Mouse (Mus musculus): ENCODE data around the gene Rexo1. TPM values are rescaled to one million over a fixed set of nuclear protein-coding genes. Genes with fewer than 3 reads are reported as not detected.
"Not testable (repeated sequence)": the region's sequence is repeated elsewhere in the genome, so short reads cannot be mapped to it uniquely, and the experiment has no call there.

Rexo1 gene
- polyA plus RNA-seq (2015; fragmentation: Nextera tagmentation; extraction: Ambion mirVana) = 33.9 and 35.0 TPM in 2 replicates

DNA sequence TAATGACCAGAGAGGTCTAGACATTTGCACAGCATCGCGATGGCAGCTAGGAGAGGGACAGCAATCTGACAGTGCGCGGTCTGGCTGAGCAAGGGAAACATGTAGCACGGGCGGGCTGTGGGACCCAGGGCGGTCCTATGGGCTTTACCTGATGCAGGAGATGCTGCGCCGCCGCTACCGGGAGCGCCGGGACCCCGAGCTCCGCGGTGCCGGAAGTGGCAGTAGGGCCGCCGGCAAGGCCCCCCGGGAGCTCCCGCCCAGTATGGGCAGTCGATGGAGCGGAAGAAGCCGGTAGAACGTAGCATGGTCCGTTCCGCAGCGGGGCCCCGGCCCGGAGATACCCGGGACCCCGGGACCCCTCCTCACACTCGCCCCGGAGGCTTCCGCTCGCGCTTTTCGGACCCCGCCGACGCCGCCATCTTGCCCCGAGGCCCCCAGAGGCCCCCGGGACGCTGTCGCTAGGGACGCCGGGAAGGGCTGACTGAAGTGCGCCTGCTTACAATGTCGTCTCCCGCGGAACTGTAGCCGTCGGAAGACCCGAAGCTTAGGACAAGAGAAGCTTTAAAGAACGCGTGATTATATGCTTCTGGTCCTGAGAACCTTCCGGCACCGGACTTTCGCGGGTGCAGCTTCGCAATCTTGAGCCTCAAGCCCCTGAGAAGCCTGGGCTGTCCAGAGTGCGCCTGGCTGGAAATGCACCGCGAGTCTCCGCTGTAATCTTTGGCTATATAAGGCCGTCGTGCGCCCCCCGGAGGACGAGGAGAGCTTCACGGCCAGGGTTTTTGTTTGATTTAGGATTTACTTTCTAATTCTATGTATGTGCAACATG lies at the start of gene Rexo1:
TSS of gene Rexo1 (minus strand) at position 445 of the 829 bp plus-strand sequence.
- H3K27ac ChIP-seq = peak within 1 kb of the TSS; percentile 89
- WGBS = under 1% methylated on average over 72 of the region's 72 CpGs
- no peaks in the 10 kb centered on the region for H3K27me3 ChIP-seq (replicated peaks)
- peak; percentile 86 for ATAC-seq (replicated peaks)
- H3K9me3 ChIP-seq = no peaks in the 10 kb centered on the region
- peak within 1 kb of the TSS; percentile 89 for H3K9ac ChIP-seq
- peaks cover 50% of the 10 kb centered on the region for H3K4me1 ChIP-seq
- no peaks in the 10 kb centered on the region for H3K36me3 ChIP-seq (replicated peaks)
- H3K4me3 ChIP-seq = peak within 1 kb of the TSS; percentile 81
- peak within 1 kb of the TSS; percentile 79 for H3K4me2 ChIP-seq

DNA sequence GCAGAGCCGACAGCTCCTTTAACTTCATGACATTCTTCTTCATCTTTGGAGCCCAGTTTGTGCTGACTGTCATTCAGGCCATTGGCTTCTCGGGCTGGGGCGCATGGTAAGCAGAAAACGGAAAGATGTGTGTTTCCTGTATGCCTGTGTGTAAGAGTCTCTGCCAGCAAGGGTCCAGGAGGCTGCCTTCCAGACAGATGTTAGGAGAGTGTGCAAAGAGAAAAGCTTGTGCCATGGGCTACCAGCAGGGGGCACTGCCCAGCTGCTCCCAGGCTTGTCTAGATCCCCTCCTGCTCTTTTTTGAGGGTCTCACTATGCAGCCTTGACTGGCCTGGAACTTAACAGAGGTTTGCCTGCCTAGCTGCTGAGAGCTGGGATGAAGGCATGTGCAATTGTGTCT lies 49.7 kb upstream of the Rexo1 start:
- H3K4me3 ChIP-seq = no peak overlapping the region
- ATAC-seq (replicated peaks) = no peak
- peaks cover 31% of the 10 kb centered on the region for H3K36me3 ChIP-seq (replicated peaks)
- no peaks in the 10 kb centered on the region for H3K9me3 ChIP-seq
- H3K9ac ChIP-seq = no peak overlapping the region
- no peaks in the 10 kb centered on the region for H3K4me1 ChIP-seq
- WGBS = 81% methylated on average over 4 of the region's 4 CpGs
- no peak overlapping the region for H3K4me2 ChIP-seq
- H3K27ac ChIP-seq = no peak overlapping the region
- H3K27me3 ChIP-seq (replicated peaks) = no peaks in the 10 kb centered on the region

DNA sequence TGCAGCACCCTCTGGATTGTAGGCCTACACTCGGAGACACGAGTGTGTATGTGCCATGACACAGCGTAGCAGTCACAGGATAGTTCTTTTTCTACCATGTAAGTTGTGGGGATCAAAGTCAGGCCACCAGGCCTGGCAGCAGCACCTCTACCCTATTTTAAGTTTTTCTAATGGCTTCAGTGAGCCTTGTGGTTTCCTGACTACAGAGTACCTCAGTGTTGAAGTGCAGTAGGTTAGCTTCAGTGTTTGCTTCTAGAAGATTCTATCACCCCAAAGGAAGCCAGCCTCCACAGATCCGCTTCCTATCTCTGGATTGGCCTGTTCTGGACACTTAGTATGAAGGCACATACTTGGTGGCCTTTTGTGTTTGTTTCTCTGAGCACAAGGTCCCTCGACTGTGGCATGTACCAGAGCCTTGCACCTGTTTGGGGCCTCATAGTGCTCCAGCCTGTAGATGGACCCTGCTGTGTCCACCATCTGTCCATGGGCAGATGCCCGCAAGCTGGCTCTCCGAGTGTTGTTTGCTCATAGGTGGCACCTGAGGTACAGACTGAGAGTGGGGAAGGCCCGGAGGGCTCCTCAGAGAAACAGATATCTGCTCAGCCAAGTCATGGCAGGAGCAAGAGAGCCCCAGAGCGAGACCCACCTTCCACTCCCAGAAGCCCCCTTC lies 48.9 kb upstream of the Rexo1 start:
- Histone ChIP-seq H3K9me3 (no peaks in the 10 kb centered on the region), H3K27ac (no peak overlapping the region), H3K4me1 (no peaks in the 10 kb centered on the region), H3K4me3 (no peak overlapping the region), H3K36me3 (replicated peaks) (peaks cover 24% of the 10 kb centered on the region; the same call in 1 of the 2 replicates), H3K9ac (no peak overlapping the region), H3K4me2 (no peak overlapping the region), H3K27me3 (replicated peaks) (no peaks in the 10 kb centered on the region)
- 92% methylated on average over 9 of the region's 9 CpGs for WGBS
- ATAC-seq (replicated peaks) = no peak

DNA sequence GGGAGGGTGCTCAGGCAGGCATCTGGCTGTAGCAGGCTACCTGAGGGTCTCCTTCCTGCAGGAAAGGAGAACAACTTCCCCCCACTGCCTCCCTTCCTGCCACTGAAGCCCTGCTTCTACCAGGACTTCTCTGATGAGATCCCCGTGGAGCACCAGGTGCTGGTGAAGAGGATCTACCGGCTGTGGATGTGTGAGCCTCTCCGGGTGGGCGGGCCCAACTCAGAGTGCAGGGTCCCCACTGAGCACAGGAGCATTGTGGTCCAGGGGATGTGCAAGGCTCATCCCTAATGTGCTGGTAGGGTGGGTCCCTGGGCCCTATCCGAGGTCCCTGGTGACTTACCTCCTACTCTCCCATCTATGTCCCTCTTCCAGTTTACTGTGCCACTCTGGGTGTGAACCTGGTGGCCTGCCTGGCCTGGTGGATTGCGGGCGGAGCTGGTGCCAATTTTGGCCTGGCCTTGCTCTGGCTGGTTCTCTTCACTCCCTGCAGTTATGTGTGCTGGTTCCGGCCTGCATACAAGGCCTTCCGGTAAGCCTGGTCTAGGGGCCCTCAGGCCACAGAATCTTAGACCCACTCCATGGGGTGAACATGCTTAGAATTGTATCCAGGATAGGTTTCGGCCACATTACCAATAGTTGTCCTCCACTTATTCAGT lies 48.0 kb upstream of the Rexo1 start:
- Histone ChIP-seq H3K4me1 (peaks cover 2% of the 10 kb centered on the region; the same call in 1 of the 2 replicates), H3K9me3 (no peaks in the 10 kb centered on the region), H3K27ac (no peak overlapping the region), H3K27me3 (replicated peaks) (no peaks in the 10 kb centered on the region), H3K4me3 (no peak overlapping the region), H3K36me3 (replicated peaks) (peaks cover 19% of the 10 kb centered on the region; the same call in 1 of the 2 replicates), H3K9ac (no peak overlapping the region), H3K4me2 (no peak overlapping the region)
- WGBS = 93% methylated on average over 10 of the region's 10 CpGs
- ATAC-seq (replicated peaks) = no peak

DNA sequence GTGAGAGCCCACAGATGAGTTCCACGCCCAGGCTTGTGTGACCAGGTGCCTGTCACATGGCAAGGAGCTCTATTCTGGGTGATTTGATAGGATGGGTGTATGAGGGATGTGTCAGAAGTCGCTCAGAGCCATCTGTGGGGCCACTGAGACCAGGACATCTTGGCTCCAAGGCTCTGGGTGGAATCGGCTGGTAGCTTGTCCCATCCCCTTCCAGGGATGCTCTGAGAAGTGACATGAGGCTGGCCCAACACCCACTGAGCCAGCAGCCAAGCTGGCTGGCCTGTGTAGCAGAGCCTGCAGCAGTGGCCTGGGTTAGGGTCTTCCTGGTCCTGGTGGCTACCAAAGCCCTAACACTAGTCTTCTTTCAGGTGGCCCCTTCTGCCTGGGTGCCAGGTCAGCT lies 47.1 kb upstream of the Rexo1 start:
- H3K36me3 ChIP-seq (replicated peaks) = peaks cover 19% of the 10 kb centered on the region; the same call in 1 of the 2 replicates
- H3K4me3 ChIP-seq = no peak overlapping the region
- no peaks in the 10 kb centered on the region for H3K27me3 ChIP-seq (replicated peaks)
- H3K27ac ChIP-seq = no peak overlapping the region
- peaks cover 12% of the 10 kb centered on the region for H3K4me1 ChIP-seq
- no peak overlapping the region for H3K4me2 ChIP-seq
- H3K9me3 ChIP-seq = no peaks in the 10 kb centered on the region
- ATAC-seq (replicated peaks) = no peak
- no peak overlapping the region for H3K9ac ChIP-seq
- 81% methylated on average over 3 of the region's 3 CpGs for WGBS

DNA sequence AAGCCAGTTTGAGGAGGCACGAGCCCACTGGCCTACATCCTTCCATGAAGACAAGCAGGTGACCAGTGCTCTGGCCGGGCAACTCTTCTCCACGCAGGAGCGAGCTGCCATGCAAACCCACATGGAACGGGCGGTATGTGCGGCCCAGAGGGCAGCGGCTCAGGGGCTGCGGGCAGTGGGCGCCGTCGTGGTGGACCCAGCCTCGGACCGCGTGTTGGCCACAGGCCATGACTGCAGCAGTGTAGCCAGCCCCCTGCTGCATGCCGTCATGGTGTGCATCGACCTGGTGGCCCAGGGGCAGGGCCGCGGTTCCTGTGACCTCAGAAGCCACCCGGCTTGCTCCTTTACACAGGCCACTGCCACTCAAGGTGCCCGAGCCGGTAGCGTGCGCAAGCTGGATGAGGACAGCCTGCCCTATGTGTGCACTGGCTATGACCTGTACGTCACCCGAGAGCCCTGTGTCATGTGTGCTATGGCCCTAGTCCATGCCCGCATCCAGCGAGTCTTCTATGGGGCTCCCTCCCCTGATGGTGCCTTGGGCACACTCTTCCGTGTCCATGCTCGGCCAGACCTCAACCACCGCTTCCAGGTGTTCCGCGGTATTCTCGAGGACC lies 45.5 kb upstream of the Rexo1 start:
- Histone ChIP-seq H3K4me1 (peaks cover 19% of the 10 kb centered on the region), H3K27me3 (replicated peaks) (no peaks in the 10 kb centered on the region), H3K9ac (no peak overlapping the region), H3K9me3 (no peaks in the 10 kb centered on the region), H3K36me3 (replicated peaks) (peaks cover 16% of the 10 kb centered on the region; the same call in 1 of the 2 replicates), H3K27ac (no peak overlapping the region), H3K4me2 (no peak overlapping the region), H3K4me3 (no peak overlapping the region)
- ATAC-seq (replicated peaks) = no peak
- WGBS = 94% methylated on average over 34 of the region's 34 CpGs

DNA sequence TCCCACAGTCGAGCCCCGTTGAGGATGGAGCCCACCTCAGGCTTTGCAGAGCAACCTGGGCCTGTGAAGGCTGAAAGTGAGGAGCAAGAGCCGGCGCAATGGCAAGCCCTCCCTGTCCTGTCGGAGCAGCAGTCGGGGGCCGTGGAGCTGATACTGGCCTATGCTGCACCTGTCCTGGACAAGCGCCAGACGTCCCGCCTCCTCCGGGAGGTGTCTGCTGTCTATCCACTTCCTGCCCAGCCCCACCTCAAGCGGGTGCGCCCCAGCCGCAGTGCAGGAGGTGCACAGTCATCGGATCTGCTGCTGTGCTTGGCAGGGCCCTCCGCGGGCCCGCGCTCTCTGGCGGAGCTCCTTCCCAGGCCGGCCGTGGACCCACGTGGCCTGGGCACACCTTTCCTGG lies 44.9 kb upstream of the Rexo1 start:
- Histone ChIP-seq H3K4me2 (no peak overlapping the region), H3K27ac (no peak overlapping the region), H3K27me3 (replicated peaks) (no peaks in the 10 kb centered on the region), H3K4me3 (no peak overlapping the region), H3K4me1 (peaks cover 19% of the 10 kb centered on the region), H3K9ac (no peak overlapping the region), H3K9me3 (no peaks in the 10 kb centered on the region), H3K36me3 (replicated peaks) (peaks cover 16% of the 10 kb centered on the region; the same call in 1 of the 2 replicates)
- no peak for ATAC-seq (replicated peaks)
- 96% methylated on average over 23 of the region's 23 CpGs for WGBS

DNA sequence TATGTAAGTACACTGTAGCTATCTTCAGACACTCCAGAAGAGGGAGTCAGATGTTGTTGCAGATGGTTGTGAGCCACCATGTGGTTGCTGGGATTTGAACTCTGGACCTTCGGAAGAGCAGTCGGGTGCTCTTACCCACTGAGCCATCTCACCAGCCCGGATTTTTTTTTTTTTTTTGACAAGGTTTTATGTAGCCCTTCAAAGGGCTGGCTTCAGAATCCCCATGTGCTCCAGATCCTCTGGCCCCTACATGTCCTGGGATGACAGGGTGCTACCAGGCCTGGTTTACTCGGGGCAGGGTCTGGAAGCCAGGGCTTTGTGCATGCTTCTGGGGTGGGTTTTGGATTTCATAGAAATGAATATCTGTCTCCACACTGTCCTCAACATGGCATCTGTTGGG lies 44.4 kb upstream of the Rexo1 start, which contains the start of gene Gm49322:
TSS of gene Gm49322 (plus strand) at position 301 of the 400 bp plus-strand sequence.
- not testable (repeated sequence) for ATAC-seq (replicated peaks); H3K9ac ChIP-seq; H3K4me2 ChIP-seq; H3K9me3 ChIP-seq; H3K27ac ChIP-seq; H3K4me3 ChIP-seq; H3K27me3 ChIP-seq (replicated peaks)
- H3K36me3 ChIP-seq (replicated peaks) = peaks cover 16% of the 10 kb centered on the region; the same call in 1 of the 2 replicates
- H3K4me1 ChIP-seq = peaks cover 19% of the 10 kb centered on the region
- WGBS = 86% methylated on average over 4 of the region's 4 CpGs

DNA sequence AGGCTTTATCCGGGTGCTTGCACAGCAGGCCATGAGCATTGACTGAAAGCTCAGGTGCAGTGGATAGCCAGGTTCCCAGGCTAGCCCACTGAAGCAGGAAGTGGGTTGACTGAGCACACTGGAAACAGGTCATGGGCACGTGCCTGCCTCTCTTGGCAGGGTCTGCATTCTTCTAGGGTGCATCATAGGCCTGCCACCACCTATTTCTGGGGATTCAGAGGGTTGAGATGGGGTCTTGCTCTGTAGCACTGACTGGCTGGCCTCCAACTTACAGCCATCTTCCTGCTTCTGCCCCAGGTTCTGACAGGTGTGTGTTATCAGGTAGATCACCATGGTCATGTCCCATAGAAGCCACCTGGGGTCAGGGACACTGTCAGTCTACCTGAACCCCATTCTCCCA lies 43.6 kb upstream of the Rexo1 start:
- ATAC-seq (replicated peaks) = no peak
- WGBS = 92% methylated on average over 2 of the region's 2 CpGs
- Histone ChIP-seq H3K4me3 (no peak overlapping the region), H3K9me3 (no peaks in the 10 kb centered on the region), H3K27ac (no peak overlapping the region), H3K4me2 (no peak overlapping the region), H3K9ac (no peak overlapping the region), H3K4me1 (peaks cover 19% of the 10 kb centered on the region), H3K27me3 (replicated peaks) (no peaks in the 10 kb centered on the region), H3K36me3 (replicated peaks) (peaks cover 16% of the 10 kb centered on the region; the same call in 1 of the 2 replicates)

DNA sequence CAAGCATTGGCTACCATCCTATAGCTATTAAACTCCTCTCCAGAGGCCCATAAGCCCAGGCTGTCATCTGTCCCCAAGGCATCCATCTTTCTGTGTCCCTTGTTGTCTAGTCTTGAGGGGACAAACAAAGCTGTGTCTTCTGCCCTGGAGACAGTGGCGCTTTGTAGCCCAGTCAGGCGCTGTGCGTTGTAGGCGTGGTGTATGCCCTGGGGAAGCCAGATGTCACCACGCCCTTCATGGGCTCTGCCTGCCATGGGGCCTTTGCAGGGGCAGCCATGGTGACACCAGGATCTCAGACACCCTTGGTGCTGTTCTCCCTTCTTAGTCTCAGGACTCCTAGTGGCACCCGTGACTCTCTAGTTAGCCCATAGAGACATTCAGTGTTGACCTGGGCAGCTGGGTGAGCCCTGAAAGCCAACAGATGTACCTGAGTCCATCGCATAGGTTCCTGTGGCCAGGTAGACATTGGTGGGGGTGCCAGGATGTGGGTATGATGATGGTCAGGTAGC lies 42.7 kb upstream of the Rexo1 start:
- H3K27me3 ChIP-seq (replicated peaks) = no peaks in the 10 kb centered on the region
- 93% methylated on average over 7 of the region's 7 CpGs for WGBS
- H3K9ac ChIP-seq = peak overlapping the region; percentile 50
- H3K4me2 ChIP-seq = peak overlapping the region; percentile 69
- H3K27ac ChIP-seq = no peak overlapping the region
- peaks cover 13% of the 10 kb centered on the region; the same call in 1 of the 2 replicates for H3K36me3 ChIP-seq (replicated peaks)
- no peaks in the 10 kb centered on the region for H3K9me3 ChIP-seq
- no peak for ATAC-seq (replicated peaks)
- H3K4me3 ChIP-seq = peak overlapping the region; percentile 70; the same call in 1 of the 2 replicates
- peaks cover 19% of the 10 kb centered on the region for H3K4me1 ChIP-seq

DNA sequence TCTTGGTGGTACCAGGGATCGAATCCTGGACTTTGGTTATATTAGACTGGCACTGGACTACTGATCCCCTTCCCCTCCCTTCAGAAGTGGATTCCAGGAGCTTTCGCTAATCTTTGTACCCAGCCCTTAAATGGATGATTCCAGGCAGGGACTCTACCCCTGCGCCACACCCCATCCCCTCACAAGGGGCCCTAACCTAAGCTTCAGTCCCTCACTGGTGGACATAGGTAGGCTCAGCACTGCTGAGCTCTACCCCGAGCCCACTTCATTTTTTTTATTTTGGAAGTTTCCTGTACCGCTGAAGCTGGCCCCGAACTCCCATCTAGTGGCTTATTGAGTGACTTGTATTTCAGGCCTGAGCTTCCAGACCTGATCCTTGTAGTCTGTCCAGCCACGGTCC lies 42.0 kb upstream of the Rexo1 start:
- H3K27me3 ChIP-seq (replicated peaks) = no peaks in the 10 kb centered on the region
- peaks cover 13% of the 10 kb centered on the region; the same call in 1 of the 2 replicates for H3K36me3 ChIP-seq (replicated peaks)
- H3K4me3 ChIP-seq = peak overlapping the region; percentile 70
- H3K9me3 ChIP-seq = no peaks in the 10 kb centered on the region
- H3K27ac ChIP-seq = peak overlapping the region; percentile 90
- WGBS = 32% methylated on average over 7 of the region's 7 CpGs
- peak overlapping the region; percentile 69 for H3K4me2 ChIP-seq
- peaks cover 19% of the 10 kb centered on the region for H3K4me1 ChIP-seq
- H3K9ac ChIP-seq = peak overlapping the region; percentile 50
- peak; percentile 21 for ATAC-seq (replicated peaks)

All from midbrain, embryonic 15.5 days (tissue).